Mouse (Mus musculus): ENCODE measurements at regions not wholly inside any gene's neighbourhood (a gene's known extent, or its start where the extent isn't known, plus 50 kb on each side); places are given as distances from the start of the nearest gene placed in this dataset.
"Not testable (repeated sequence)": the region's sequence is repeated elsewhere in the genome, so short reads cannot be mapped to it uniquely, and the experiment has no call there.

- DNase-seq (ENCODE audit: extremely low read depth, insufficient read length, low spot score) = no peak
Observed at GRCm38 (mm10) chr10:10116442-10116841, 215.6 kb upstream of the Stxbp5 start.

GRCm38 (mm10) chr10:10113256-10113655, 212.4 kb upstream of the Stxbp5 start:
- DNase-seq (ENCODE audit: extremely low read depth, insufficient read length, low spot score) = no peak

- no peak for DNase-seq (ENCODE audit: extremely low read depth, insufficient read length, low spot score)
Observed at GRCm38 (mm10) chr10:10111055-10111454, 210.2 kb upstream of the Stxbp5 start.

- no peak for DNase-seq (ENCODE audit: extremely low read depth, insufficient read length, low spot score)
Observed at GRCm38 (mm10) chr10:10109867-10110266, 209.0 kb upstream of the Stxbp5 start.

- DNase-seq (ENCODE audit: extremely low read depth, insufficient read length, low spot score) = no peak
Observed at GRCm38 (mm10) chr10:10107123-10107525, 206.2 kb upstream of the Stxbp5 start.

- DNase-seq (ENCODE audit: extremely low read depth, insufficient read length, low spot score) = no peak
Observed at GRCm38 (mm10) chr10:10106646-10107045, 205.8 kb upstream of the Stxbp5 start.

GRCm38 (mm10) chr10:10101641-10102040, 200.8 kb upstream of the Stxbp5 start:
- DNase-seq (ENCODE audit: extremely low read depth, insufficient read length, low spot score) = no peak

- DNase-seq (ENCODE audit: extremely low read depth, insufficient read length, low spot score) = no peak
Observed at GRCm38 (mm10) chr10:10098521-10098920, 197.6 kb upstream of the Stxbp5 start.

GRCm38 (mm10) chr10:10094113-10094512, 193.2 kb upstream of the Stxbp5 start:
- DNase-seq (ENCODE audit: extremely low read depth, insufficient read length, low spot score) = no peak

- peak; percentile 5 for DNase-seq (ENCODE audit: extremely low read depth, insufficient read length, low spot score)
Observed at GRCm38 (mm10) chr10:10093713-10094112, 192.8 kb upstream of the Stxbp5 start.

GRCm38 (mm10) chr10:10085934-10086333, 185.1 kb upstream of the Stxbp5 start:
- no peak for DNase-seq (ENCODE audit: extremely low read depth, insufficient read length, low spot score)

GRCm38 (mm10) chr10:10070146-10070545, 169.3 kb upstream of the Stxbp5 start:
- DNase-seq (ENCODE audit: extremely low read depth, insufficient read length, low spot score) = no peak

- DNase-seq (ENCODE audit: extremely low read depth, insufficient read length, low spot score) = not testable (repeated sequence)
Observed at GRCm38 (mm10) chr10:10069704-10070103, 168.8 kb upstream of the Stxbp5 start.

- DNase-seq (ENCODE audit: extremely low read depth, insufficient read length, low spot score) = no peak
Observed at GRCm38 (mm10) chr10:10046753-10047152, 145.9 kb upstream of the Stxbp5 start.

GRCm38 (mm10) chr10:10046318-10046717, 145.4 kb upstream of the Stxbp5 start:
- DNase-seq (ENCODE audit: extremely low read depth, insufficient read length, low spot score) = no peak

GRCm38 (mm10) chr10:10009244-10009643, 108.4 kb upstream of the Stxbp5 start:
- DNase-seq (ENCODE audit: extremely low read depth, insufficient read length, low spot score) = no peak

GRCm38 (mm10) chr10:9998621-9999020, 97.7 kb upstream of the Stxbp5 start:
- no peak for DNase-seq (ENCODE audit: extremely low read depth, insufficient read length, low spot score)

- no peak for DNase-seq (ENCODE audit: extremely low read depth, insufficient read length, low spot score)
Observed at GRCm38 (mm10) chr10:9996211-9996610, 95.3 kb upstream of the Stxbp5 start.

- DNase-seq (ENCODE audit: extremely low read depth, insufficient read length, low spot score) = no peak
Observed at GRCm38 (mm10) chr10:9992798-9993197, 91.9 kb upstream of the Stxbp5 start.

GRCm38 (mm10) chr10:9985407-9985806, 84.5 kb upstream of the Stxbp5 start:
- no peak for DNase-seq (ENCODE audit: extremely low read depth, insufficient read length, low spot score)

GRCm38 (mm10) chr10:9976424-9976823, 75.5 kb upstream of the Stxbp5 start:
- no peak for DNase-seq (ENCODE audit: extremely low read depth, insufficient read length, low spot score)
